Mouse (Mus musculus): Measurements from ENCODE around the gene Fgfr2.

DNA sequence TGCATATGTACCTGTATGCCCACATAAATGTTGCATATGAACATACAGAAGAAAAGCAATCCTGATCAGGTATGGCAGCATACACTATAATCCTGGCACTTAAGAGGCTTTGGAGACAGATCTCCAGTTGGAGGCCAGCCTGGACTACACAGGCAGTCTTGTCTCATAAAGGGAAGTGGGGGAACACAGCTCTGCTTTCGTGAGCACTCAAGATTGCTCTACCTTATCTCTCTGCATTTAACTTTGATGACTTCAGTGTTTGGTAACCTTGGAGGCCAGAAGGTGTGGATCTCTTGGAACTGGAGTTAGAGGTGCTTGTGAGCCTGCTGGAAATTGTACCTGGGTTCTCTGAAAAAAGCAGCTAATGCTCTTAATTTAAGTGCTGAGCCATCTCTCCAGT is 242.9 kb downstream of the Fgfr2 start:
- TF ChIP-seq CTCF (conservative IDR thresholded peaks at IDR 0.05; ENCODE audit: low read length) (no peak), POU5F1 (IDR thresholded peaks at IDR 0.05; ENCODE audit: borderline replicate concordance, low read length) (no peak)

Data from E14TG2a.4 (cell line).